Mouse (Mus musculus) CH12.LX (cell line): ENCODE results near the gene Gm10320. TPM values are rescaled to one million over a fixed set of nuclear protein-coding genes. Genes with fewer than 3 reads are reported as not detected.

ENCODE experiments used
- DNase-seq: peaks from one replicate; pipeline ENCODE4 v3.0.0-alpha.2; 2013; ENCODE audit errors: extremely low read depth
- H3K27ac ChIP-seq: 2 replicates; pipeline ENCODE4 v1.5.1; 2012; ENCODE audit warnings: low read depth, mild to moderate bottlenecking, control low read depth, moderate library complexity; ENCODE audit not compliant: insufficient read depth
- H3K27me3 ChIP-seq: replicated peaks from 2 replicates; pipeline ENCODE3; 2012; ENCODE audit warnings: inconsistent platforms
- H3K36me3 ChIP-seq, 2 experiments: replicated peaks in 1 of 2; 2 replicates each; pipeline versions ENCODE3 to v1.6.1; 2012; ENCODE audit warnings: inconsistent platforms in 1 of 2, low read length in 1 of 2, mild to moderate bottlenecking in 1 of 2, mixed read lengths in 1 of 2, moderate library complexity in 1 of 2; ENCODE audit not compliant: control insufficient read depth in 1 of 2, insufficient read depth in 1 of 2
- H3K4me1 ChIP-seq, 2 experiments: 2 replicates each; pipeline ENCODE4 v1.6.1; 2012; ENCODE audit warnings: inconsistent platforms in 1 of 2, moderate library complexity in 1 of 2; ENCODE audit not compliant: insufficient read depth in 2 of 2, control insufficient read depth in 1 of 2
- H3K4me2 ChIP-seq: 2 replicates; pipeline ENCODE4 v1.6.1; 2012; ENCODE audit warnings: low read depth, mild to moderate bottlenecking, control low read depth; ENCODE audit not compliant: poor library complexity, insufficient read depth, severe bottlenecking
- H3K4me3 ChIP-seq, 3 experiments: fragments of 150-350 bp in 1 of 3; sonication (generic) in 1 of 3; replicated peaks in 1 of 3; 2 replicates each; pipeline versions ENCODE3 to v1.5.1; 2011 to 2012; ENCODE audit warnings: low read depth in 2 of 3, low read length in 2 of 3, mild to moderate bottlenecking in 2 of 3, moderate library complexity in 2 of 3, control low read depth in 1 of 3, improper control_type of control experiment in 1 of 3, inconsistent platforms in 1 of 3, mixed read lengths in 1 of 3; ENCODE audit not compliant: poor library complexity in 1 of 3
- H3K79me2 ChIP-seq: replicated peaks from 2 replicates; pipeline ENCODE4 v1.6.1; 2012; ENCODE audit warnings: mild to moderate bottlenecking, moderate library complexity; ENCODE audit not compliant: control insufficient read depth, poor library complexity, insufficient read depth, severe bottlenecking; ENCODE audit errors: extremely low read depth
- H3K9ac ChIP-seq: 2 replicates; pipeline ENCODE4 v1.6.1; 2012; ENCODE audit warnings: low read depth, mild to moderate bottlenecking, control low read depth, moderate library complexity; ENCODE audit not compliant: insufficient read depth
- H3K9me3 ChIP-seq: replicated peaks from 2 replicates; pipeline ENCODE3; 2012; ENCODE audit warnings: low read length, inconsistent platforms, mixed read lengths
- CHD1 ChIP-seq: IDR thresholded peaks from 2 replicates; pipeline ENCODE4 v1.6.1; 2012; ENCODE audit warnings: low read depth, low read length, improper control_type of control experiment, inconsistent platforms
- CTCF ChIP-seq, 2 experiments: IDR thresholded peaks in 1 of 2; conservative IDR thresholded peaks in 1 of 2; 2 replicates each; pipeline ENCODE4 v1.5.1; 2011 to 2012; ENCODE audit warnings: low read depth in 2 of 2, low read length in 2 of 2, improper control_type of control experiment in 1 of 2, inconsistent platforms in 1 of 2, mild to moderate bottlenecking in 1 of 2, moderate library complexity in 1 of 2
- ELF1 ChIP-seq: IDR thresholded peaks from 2 replicates; pipeline ENCODE4 v1.6.1; 2014; ENCODE audit warnings: low read depth, mild to moderate bottlenecking, inconsistent platforms, low read length, improper control_type of control experiment
- EP300 ChIP-seq: IDR thresholded peaks from 2 replicates; pipeline ENCODE4 v1.6.1; 2011; ENCODE audit warnings: low read length, improper control_type of control experiment
- ETS1 ChIP-seq: conservative IDR thresholded peaks from 2 replicates; pipeline ENCODE4 v1.6.1; 2012; ENCODE audit warnings: low read depth, mild to moderate bottlenecking, inconsistent platforms, low read length, improper control_type of control experiment, moderate library complexity
- GABPA ChIP-seq: IDR thresholded peaks from 2 replicates; pipeline ENCODE4 v1.6.1; 2012; ENCODE audit warnings: low read depth, low read length, improper control_type of control experiment, inconsistent platforms; ENCODE audit not compliant: insufficient replicate concordance
- JUN ChIP-seq: IDR thresholded peaks from 2 replicates; pipeline ENCODE4 v1.6.1; 2011; ENCODE audit warnings: low read depth, mild to moderate bottlenecking, low read length, improper control_type of control experiment, moderate library complexity; ENCODE audit not compliant: insufficient read depth
- MAX ChIP-seq: IDR thresholded peaks from 2 replicates; pipeline ENCODE4 v1.6.1; 2011; ENCODE audit warnings: low read length, improper control_type of control experiment
- MAZ ChIP-seq: IDR thresholded peaks from 2 replicates; pipeline ENCODE4 v1.6.1; 2012; ENCODE audit warnings: low read depth, mild to moderate bottlenecking, inconsistent platforms, low read length, improper control_type of control experiment, moderate library complexity
- MEF2A ChIP-seq: IDR thresholded peaks from 2 replicates; pipeline ENCODE4 v1.6.1; 2014; ENCODE audit warnings: low read depth, mild to moderate bottlenecking, inconsistent platforms, low read length, improper control_type of control experiment, borderline replicate concordance
- MXI1 ChIP-seq: IDR thresholded peaks from 2 replicates; pipeline ENCODE4 v1.6.1; 2011; ENCODE audit warnings: mild to moderate bottlenecking, low read depth, low read length, improper control_type of control experiment
- MYC ChIP-seq: IDR thresholded peaks from 2 replicates; pipeline ENCODE4 v1.6.1; 2011; ENCODE audit warnings: low read depth, mild to moderate bottlenecking, improper control_type of control experiment, low read length
- NELFE ChIP-seq: IDR thresholded peaks from 2 replicates; pipeline ENCODE4 v1.6.1; 2011; ENCODE audit warnings: low read depth, low read length, improper control_type of control experiment
- NRF1 ChIP-seq: IDR thresholded peaks from 2 replicates; pipeline ENCODE4 v1.6.1; 2014; ENCODE audit warnings: low read depth, mild to moderate bottlenecking, inconsistent platforms, low read length, improper control_type of control experiment, moderate library complexity
- POLR2A ChIP-seq: IDR thresholded peaks from 2 replicates; pipeline ENCODE4 v1.6.1; 2011; ENCODE audit warnings: low read depth, mild to moderate bottlenecking, improper control_type of control experiment, low read length
- POLR2AphosphoS2 ChIP-seq: IDR thresholded peaks from 2 replicates; pipeline ENCODE4 v1.6.1; 2011; ENCODE audit warnings: low read depth, low read length, improper control_type of control experiment
- RAD21 ChIP-seq: IDR thresholded peaks from 2 replicates; pipeline ENCODE4 v1.6.1; 2011; ENCODE audit warnings: low read depth, mild to moderate bottlenecking, low read length, improper control_type of control experiment, moderate library complexity
- SIN3A ChIP-seq: IDR thresholded peaks from 2 replicates; pipeline ENCODE4 v1.6.1; 2012; ENCODE audit warnings: low read length, improper control_type of control experiment, inconsistent platforms
- SMC3 ChIP-seq: IDR thresholded peaks from 2 replicates; pipeline ENCODE4 v1.6.1; 2011; ENCODE audit warnings: low read depth, low read length, improper control_type of control experiment
- TCF12 ChIP-seq: IDR thresholded peaks from 2 replicates; pipeline ENCODE4 v1.6.1; 2014; ENCODE audit warnings: low read depth, mild to moderate bottlenecking, inconsistent platforms, low read length, improper control_type of control experiment
- USF2 ChIP-seq: conservative IDR thresholded peaks from 2 replicates; pipeline ENCODE4 v1.6.1; 2011; ENCODE audit warnings: low read depth, low read length, improper control_type of control experiment
- ZKSCAN1 ChIP-seq: IDR thresholded peaks from 2 replicates; pipeline ENCODE4 v1.6.1; 2012; ENCODE audit warnings: low read depth, inconsistent platforms, low read length, improper control_type of control experiment, borderline replicate concordance
- ZMIZ1 ChIP-seq: IDR thresholded peaks from 2 replicates; pipeline ENCODE4 v1.6.1; 2012; ENCODE audit warnings: low read depth, mild to moderate bottlenecking, inconsistent platforms, low read length, improper control_type of control experiment
- ZNF384 ChIP-seq: IDR thresholded peaks from 2 replicates; pipeline ENCODE4 v1.6.1; 2012; ENCODE audit warnings: low read depth, low read length, improper control_type of control experiment, inconsistent platforms
- dilution Hi-C: fragments of 300-500 bp; cut with MboI; formaldehyde crosslinking; loops from 2 replicates; pipeline ENCODE4 v1.14.3; 2020; ENCODE audit warnings: low sequenced_read_pairs; ENCODE audit not compliant: extremely low pct_unique_long_range_greater_than_20kb, extremely low pct_ligation_motif_present
- in situ Hi-C: fragments of 300-500 bp; cut with MboI; formaldehyde crosslinking; loops from 3 replicates; pipeline ENCODE4 v1.14.3; 2019; ENCODE audit warnings: low sequenced_read_pairs, low pct_ligation_motif_present, low pct_unique_long_range_greater_than_20kb, mixed read lengths
- polyA plus RNA-seq: library from polyadenylated mRNA; unstranded; fragments of >175 nt; gene quantifications from 2 replicates; pipeline ENCODE4 v1.2.1, GENCODE M21; 2012; ENCODE audit warnings: low read depth; ENCODE audit not compliant: insufficient read length
- total RNA-seq, 2 experiments: library from RNA; depleted of rRNA; stranded (reverse); fragments of 300-350 nt in 1 of 2; fragments of >200 nt in 1 of 2; gene quantifications; 2 replicates each; pipeline ENCODE4 v1.2.3; 2012 to 2014

Gene Gm10320
- total and polyA plus RNA-seq, 3 experiments = 1.8 to 13.4 (median 8.0) TPM

DNA sequence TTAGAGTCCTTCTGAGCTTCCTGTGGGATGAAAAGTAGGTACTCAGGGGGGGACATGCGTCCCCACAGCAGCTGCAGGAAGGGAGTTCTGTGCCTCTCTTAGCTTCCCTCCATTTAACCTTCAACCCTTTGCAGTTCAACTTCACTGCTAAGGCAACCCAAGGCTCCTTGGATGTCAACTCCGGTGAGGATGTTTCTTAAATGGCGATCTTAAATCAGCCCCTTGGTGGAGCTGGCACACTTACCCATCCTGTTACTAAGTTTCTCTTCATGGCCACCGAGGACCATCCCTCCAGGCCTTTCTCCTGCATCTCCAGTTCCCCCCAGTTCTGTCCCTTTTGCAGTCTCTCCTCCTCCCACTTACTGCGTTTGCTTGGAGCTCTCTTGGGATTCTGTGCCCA is 6.8 kb upstream of the Gm10320 start:
- H3K4me1 ChIP-seq = peaks cover 3 to 9% of the 10 kb centered on the region in 2 experiments; a peak in 3 of 4 replicates
- dilution Hi-C loops = no loop called here

DNA sequence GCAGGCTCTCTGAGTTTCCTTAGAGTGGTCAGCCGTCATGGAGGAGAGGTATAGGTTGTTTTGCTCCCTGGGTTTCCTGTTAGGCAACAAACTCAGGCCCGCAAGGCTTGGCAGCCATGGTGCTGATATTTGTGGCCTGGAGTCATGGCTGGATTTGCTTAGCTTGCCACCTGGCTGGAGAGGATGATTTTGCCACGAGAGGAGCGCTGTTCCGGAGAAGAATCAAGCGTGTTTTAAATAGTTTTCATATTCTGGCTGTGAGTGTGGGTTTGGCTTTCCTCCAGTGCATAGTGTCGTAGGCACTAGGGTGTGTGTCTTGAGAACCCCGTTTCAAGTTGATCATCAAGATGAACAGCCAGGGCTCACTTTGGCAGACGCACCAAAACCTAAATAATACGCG is 6.3 kb upstream of the Gm10320 start:
- no peaks in the 10 kb centered on the region for H3K27me3 ChIP-seq
- in situ Hi-C loops (no loop called here), dilution Hi-C loops (no loop called here)
- H3K9me3 ChIP-seq = no peaks in the 10 kb centered on the region
- H3K4me3 ChIP-seq = no peak overlapping the region
- peaks cover 3 to 9% of the 10 kb centered on the region in 2 experiments; a peak in 3 of 4 replicates for H3K4me1 ChIP-seq
- DNase-seq = no peak
- no peaks in the 10 kb centered on the region for H3K79me2 ChIP-seq
- no peaks in the 10 kb centered on the region for H3K36me3 ChIP-seq
- H3K4me2 ChIP-seq = no peak overlapping the region
- no peak for TF ChIP-seq TCF12
- TF ChIP-seq RAD21 = no peak
- no peak for TF ChIP-seq POLR2AphosphoS2
- TF ChIP-seq POLR2A = no peak
- no peak for TF ChIP-seq MXI1
- no peak for TF ChIP-seq CTCF (conservative IDR thresholded peaks at IDR 0.05 in 1 of 2, IDR thresholded peaks at IDR 0.05 in 1 of 2; ENCODE audit: low read depth in 2 of 2, low read length in 2 of 2)
- no peak for TF ChIP-seq MEF2A
- no peak for TF ChIP-seq MAX
- TF ChIP-seq SIN3A = no peak
- no peak overlapping the region for H3K9ac ChIP-seq
- H3K27ac ChIP-seq = no peak overlapping the region

More for the DNA sequence above, 6.8 kb upstream of the Gm10320 start:
- H3K4me3 ChIP-seq = no peak overlapping the region
- no peak for DNase-seq
- H3K9me3 ChIP-seq = no peaks in the 10 kb centered on the region
- no peaks in the 10 kb centered on the region for H3K36me3 ChIP-seq
- TF ChIP-seq ZNF384 (no peak), ELF1 (no peak), NELFE (no peak), ZMIZ1 (no peak), EP300 (no peak), GABPA (no peak), ZKSCAN1 (no peak), SMC3 (no peak), MYC (no peak), MAX (no peak), RAD21 (no peak), NRF1 (no peak), MAZ (no peak), ETS1 (no peak), JUN (no peak), USF2 (no peak), CHD1 (no peak)
- in situ Hi-C loops = no loop called here
- H3K9ac ChIP-seq = no peak overlapping the region
- H3K79me2 ChIP-seq = no peaks in the 10 kb centered on the region
- H3K4me2 ChIP-seq = no peak overlapping the region
- no peak overlapping the region for H3K27ac ChIP-seq
- no peaks in the 10 kb centered on the region for H3K27me3 ChIP-seq
